Mouse (Mus musculus) testis, adult 2 months (tissue): ENCODE data around the gene Ugt1a8. TPM values are rescaled to one million over a fixed set of nuclear protein-coding genes. Genes with fewer than 3 reads are reported as not detected.

ENCODE experiments used
- H3K27ac ChIP-seq: fragments of 200-500 bp; 2 replicates; pipeline ENCODE4 v1.5.1; 2012; ENCODE audit warnings: low read depth, low read length; ENCODE audit not compliant: control insufficient read depth, insufficient read depth
- H3K27me3 ChIP-seq: fragments of 200-500 bp; 2 replicates; pipeline ENCODE4 v1.6.1; 2012; ENCODE audit warnings: mild to moderate bottlenecking, low read length, moderate library complexity; ENCODE audit not compliant: control insufficient read depth, insufficient read depth
- H3K36me3 ChIP-seq: fragments of 200-500 bp; 2 replicates; pipeline ENCODE4 v1.6.1; 2012; ENCODE audit warnings: mild to moderate bottlenecking, low read length; ENCODE audit not compliant: control insufficient read depth, insufficient read depth
- H3K4me1 ChIP-seq: fragments of 200-500 bp; 2 replicates; pipeline ENCODE4 v1.6.1; 2012; ENCODE audit warnings: low read length; ENCODE audit not compliant: control insufficient read depth, insufficient read depth
- H3K4me3 ChIP-seq: fragments of 200-500 bp; 2 replicates; pipeline ENCODE4 v1.5.1; 2012; ENCODE audit warnings: low read depth, mild to moderate bottlenecking, low read length, moderate library complexity, mixed read lengths; ENCODE audit not compliant: control insufficient read depth
- CTCF ChIP-seq: fragments of 200-500 bp; IDR thresholded peaks from 2 replicates; pipeline ENCODE4 v1.5.1; 2012; ENCODE audit warnings: low read depth, mild to moderate bottlenecking, inconsistent platforms, low read length, moderate library complexity; ENCODE audit not compliant: control insufficient read depth, insufficient read depth, insufficient replicate concordance
- POLR2A ChIP-seq: fragments of 200-500 bp; IDR thresholded peaks from 2 replicates; pipeline ENCODE4 v1.6.1; 2012; ENCODE audit warnings: low read depth, mild to moderate bottlenecking, inconsistent platforms, low read length, moderate library complexity; ENCODE audit not compliant: control insufficient read depth
- polyA plus RNA-seq: library from polyadenylated mRNA; depleted of rRNA; stranded (reverse); fragments of >200 nt; gene quantifications from 2 replicates; pipeline ENCODE4 v1.2.3, GENCODE M21; 2012

The Ugt1a8 gene
- polyA plus RNA-seq, 1 experiment: not detected

GRCm38 (mm10) chr1:88234248-88234610, 146.6 kb downstream of the Ugt1a8 start:
- no peaks in the 10 kb centered on the region for H3K36me3 ChIP-seq
- no peak for TF ChIP-seq POLR2A
- TF ChIP-seq CTCF: no peak
- H3K4me1 ChIP-seq: no peaks in the 10 kb centered on the region
- H3K27ac ChIP-seq: no peak overlapping the region
- H3K4me3 ChIP-seq: no peak overlapping the region
- H3K27me3 ChIP-seq: no peaks in the 10 kb centered on the region

- no peak overlapping the region for H3K4me3 ChIP-seq
- H3K27ac ChIP-seq: no peak overlapping the region
- TF ChIP-seq POLR2A (no peak), CTCF (no peak)
- H3K4me1 ChIP-seq: no peaks in the 10 kb centered on the region
- no peaks in the 10 kb centered on the region for H3K27me3 ChIP-seq
- H3K36me3 ChIP-seq: no peaks in the 10 kb centered on the region
Observed at GRCm38 (mm10) chr1:88234646-88235045, 147.0 kb downstream of the Ugt1a8 start.

GRCm38 (mm10) chr1:88235046-88235893, 147.7 kb downstream of the Ugt1a8 start:
- Histone ChIP-seq H3K4me1 (no peaks in the 10 kb centered on the region), H3K36me3 (no peaks in the 10 kb centered on the region), H3K27me3 (no peaks in the 10 kb centered on the region), H3K27ac (no peak overlapping the region), H3K4me3 (no peak overlapping the region)
- TF ChIP-seq CTCF: no peak
- TF ChIP-seq POLR2A: no peak

- no peak for TF ChIP-seq POLR2A
- Histone ChIP-seq H3K27me3 (no peaks in the 10 kb centered on the region), H3K36me3 (no peaks in the 10 kb centered on the region), H3K4me1 (no peaks in the 10 kb centered on the region), H3K27ac (no peak overlapping the region), H3K4me3 (no peak overlapping the region)
Observed at GRCm38 (mm10) chr1:88235894-88236415, 148.3 kb downstream of the Ugt1a8 start.

- Histone ChIP-seq H3K4me1 (no peaks in the 10 kb centered on the region), H3K27ac (no peak overlapping the region), H3K4me3 (no peak overlapping the region), H3K36me3 (no peaks in the 10 kb centered on the region), H3K27me3 (no peaks in the 10 kb centered on the region)
- TF ChIP-seq CTCF (no peak), POLR2A (no peak)
Observed at GRCm38 (mm10) chr1:88237311-88237710, 149.7 kb downstream of the Ugt1a8 start.

- H3K27ac ChIP-seq: no peak overlapping the region
- no peaks in the 10 kb centered on the region for H3K4me1 ChIP-seq
- TF ChIP-seq CTCF (no peak), POLR2A (no peak)
Observed at GRCm38 (mm10) chr1:88238771-88239170, 151.2 kb downstream of the Ugt1a8 start.

GRCm38 (mm10) chr1:88240072-88240471, 152.5 kb downstream of the Ugt1a8 start:
- TF ChIP-seq CTCF: no peak
- no peak for TF ChIP-seq POLR2A
- H3K4me1 ChIP-seq: no peaks in the 10 kb centered on the region
- H3K4me3 ChIP-seq: no peak overlapping the region
- H3K27me3 ChIP-seq: no peaks in the 10 kb centered on the region
- H3K27ac ChIP-seq: no peak overlapping the region
- H3K36me3 ChIP-seq: no peaks in the 10 kb centered on the region

More at GRCm38 (mm10) chr1:88238771-88239170, 151.2 kb downstream of the Ugt1a8 start:
- Histone ChIP-seq H3K27me3 (no peaks in the 10 kb centered on the region), H3K36me3 (no peaks in the 10 kb centered on the region), H3K4me3 (no peak overlapping the region)

- no peak overlapping the region for H3K4me3 ChIP-seq
- no peak overlapping the region for H3K27ac ChIP-seq
- no peaks in the 10 kb centered on the region for H3K27me3 ChIP-seq
- no peaks in the 10 kb centered on the region for H3K36me3 ChIP-seq
- no peaks in the 10 kb centered on the region for H3K4me1 ChIP-seq
- TF ChIP-seq CTCF: no peak
- no peak for TF ChIP-seq POLR2A
Observed at GRCm38 (mm10) chr1:88240579-88240978, 153.0 kb downstream of the Ugt1a8 start.
